Mouse (Mus musculus) adrenal gland, adult 8-10 months (tissue): ENCODE results near the gene Tcta. TPM values are rescaled to one million over a fixed set of nuclear protein-coding genes. Genes with fewer than 3 reads are reported as not detected.

Source experiments
- DNase-seq: peaks from one replicate; pipeline ENCODE4 v3.0.0; 2022
- total RNA-seq, 4 experiments: library from RNA; stranded (reverse); gene quantifications; 2 replicates each; pipeline ENCODE4 v1.2.4; 2022

Tcta gene
- total RNA-seq, 4 experiments from 2014 or later: 56.0 to 68.0 (median 62.2) TPM

- no peak for DNase-seq
These were observed 38.3 kb downstream of the Tcta start for GRCm38 (mm10) chr9:108267691-108268090.

- DNase-seq: no peak
These were observed 39.6 kb downstream of the Tcta start for GRCm38 (mm10) chr9:108266261-108266935.

GRCm38 (mm10) chr9:108264191-108264921 is 41.6 kb downstream of the Tcta start:
- no peak for DNase-seq

- DNase-seq: peak; percentile 98
These were observed 42.2 kb downstream of the Tcta start, which contains the start of gene Dag1 for GRCm38 (mm10) chr9:108263690-108264190. TSS of gene Dag1 (minus strand) at chr9:108263958.

- peak; percentile 66 for DNase-seq
These were observed 42.8 kb downstream of the Tcta start for GRCm38 (mm10) chr9:108263131-108263681.

- DNase-seq: no peak
These were observed 43.4 kb downstream of the Tcta start for GRCm38 (mm10) chr9:108262494-108263049.

- DNase-seq: no peak
These were observed 44.1 kb downstream of the Tcta start for GRCm38 (mm10) chr9:108261865-108262264.

- no peak for DNase-seq
These were observed 45.4 kb downstream of the Tcta start for GRCm38 (mm10) chr9:108260526-108260925.

Other genes starting within 250 kb of the Tcta start
- gene Mst1, start 225.7 kb downstream of the Tcta start, total RNA-seq: under 1 TPM in 1 of 4 experiments, not detected in 3; 0.10 TPM
- gene Rnf123, start 222.8 kb downstream of the Tcta start, total RNA-seq: 100 to 1,000 TPM in 1 of 4 experiments, 10 to 100 TPM in 3; 68.2 to 108 (median 86.5) TPM
- 100 to 1,000 TPM; 104 to 125 (median 109) TPM for gene Apeh, start 211.6 kb downstream of the Tcta start, total RNA-seq
- 1 to 10 TPM; 3.7 to 6.8 (median 6.4) TPM for gene Bsn, start 115.8 kb downstream of the Tcta start, total RNA-seq
- 100 to 1,000 TPM; 134 to 165 (median 148) TPM for gene Dag1, start 42.2 kb downstream of the Tcta start, total RNA-seq
- gene Nicn1, start 15.7 kb downstream of the Tcta start, total RNA-seq: 10 to 100 TPM; 29.5 to 49.1 (median 41.4) TPM
- 10 to 100 TPM in 2 of 4 experiments, 1 to 10 TPM in 2; 3.8 to 10.9 (median 7.1) TPM for gene Amt, start 9.3 kb downstream of the Tcta start, total RNA-seq
- gene Rhoa, start within 50 bp of the Tcta start, total RNA-seq: 100 to 1,000 TPM; 307 to 342 (median 321) TPM
- gene Gpx1, start 32.7 kb upstream of the Tcta start, total RNA-seq: 100 to 1,000 TPM; 524 to 812 (median 629) TPM
- 100 to 1,000 TPM; 124 to 152 (median 132) TPM for gene Usp4, start 41.7 kb upstream of the Tcta start, total RNA-seq
- 1 to 10 TPM in 3 of 4 experiments, under 1 TPM in 1; 0.96 to 1.6 (median 1.3) TPM for gene 1700102P08Rik, start 86.6 kb upstream of the Tcta start, total RNA-seq
- gene Ccdc36, start 122.3 kb upstream of the Tcta start, total RNA-seq: under 1 TPM in 1 of 4 experiments, not detected in 3; 0.10 TPM
- gene BC048562, start 130.3 kb upstream of the Tcta start, total RNA-seq: not detected
- 10 to 100 TPM; 46.6 to 56.5 (median 52.7) TPM for gene Ccdc71, start 154.4 kb upstream of the Tcta start, total RNA-seq
- 10 to 100 TPM; 19.7 to 48.3 (median 33.1) TPM for gene Klhdc8b, start 155.4 kb upstream of the Tcta start, total RNA-seq
- 100 to 1,000 TPM; 117 to 175 (median 152) TPM for gene Lamb2, start 173.6 kb upstream of the Tcta start, total RNA-seq
- gene Usp19, start 184.4 kb upstream of the Tcta start, total RNA-seq: 100 to 1,000 TPM; 239 to 312 (median 257) TPM
- gene Qars, start 201.5 kb upstream of the Tcta start, total RNA-seq: 100 to 1,000 TPM; 181 to 239 (median 220) TPM
- 100 to 1,000 TPM; 131 to 151 (median 139) TPM for gene Qrich1, start 210.6 kb upstream of the Tcta start, total RNA-seq